Mouse (Mus musculus) neural tube, embryonic 14.5 days (tissue): ENCODE results near the gene Hemk1. TPM values are rescaled to one million over a fixed set of nuclear protein-coding genes. Genes with fewer than 3 reads are reported as not detected.

Experiments used
- polyA plus RNA-seq: library from polyadenylated mRNA; unstranded; fragments of >200 nt; fragmentation: Nextera tagmentation; extraction: Ambion mirVana; gene quantifications from 2 replicates; pipeline ENCODE4 v1.2.1, GENCODE M21; 2014

The Hemk1 gene
- polyA plus RNA-seq, 1 experiment from 2014 or later = 20.1 TPM

Other genes starting within 250 kb of the Hemk1 start
- 31.5 and 35.4 TPM in 2 replicates for gene Dock3, start 106.4 kb downstream of the Hemk1 start, polyA plus RNA-seq
- 2.1 and 2.2 TPM in 2 replicates for gene Mapkapk3, start 48.5 kb downstream of the Hemk1 start, polyA plus RNA-seq
- gene Cish, start 42.3 kb downstream of the Hemk1 start, polyA plus RNA-seq = 5.4 and 7.7 TPM in 2 replicates
- 4.3 and 7.3 TPM in 2 replicates for gene 6430571L13Rik, start 2.3 kb upstream of the Hemk1 start, polyA plus RNA-seq
- 7.1 and 10.6 TPM in 2 replicates for gene Cacna2d2, start 61.3 kb upstream of the Hemk1 start, polyA plus RNA-seq
- 47.7 and 48.7 TPM in 2 replicates for gene Tmem115, start 195.6 kb upstream of the Hemk1 start, polyA plus RNA-seq
- gene Cyb561d2, start 203.8 kb upstream of the Hemk1 start, polyA plus RNA-seq = 42.2 and 46.7 TPM in 2 replicates
- 71.5 and 74.9 TPM in 2 replicates for gene Nprl2, start 203.9 kb upstream of the Hemk1 start, polyA plus RNA-seq
- gene Zmynd10, start 208.9 kb upstream of the Hemk1 start, polyA plus RNA-seq = 1.2 and 2.0 TPM in 2 replicates
- 34.1 and 34.9 TPM in 2 replicates for gene Rassf1, start 213.2 kb upstream of the Hemk1 start, polyA plus RNA-seq
- gene Tusc2, start 224.9 kb upstream of the Hemk1 start, polyA plus RNA-seq = 111 and 126 TPM in 2 replicates
- 60.3 and 70.0 TPM in 2 replicates for gene Hyal2, start 229.6 kb upstream of the Hemk1 start, polyA plus RNA-seq
- gene Hyal1, start 238.6 kb upstream of the Hemk1 start, polyA plus RNA-seq = 3.1 and 4.7 TPM in 2 replicates
- gene Naa80, start 240.5 kb upstream of the Hemk1 start, polyA plus RNA-seq = 13.3 and 15.6 TPM in 2 replicates
- gene Hyal3, start 242.5 kb upstream of the Hemk1 start, polyA plus RNA-seq = 1.5 and 2.1 TPM in 2 replicates
- 15.0 and 17.8 TPM in 2 replicates for gene Ifrd2, start 249.3 kb upstream of the Hemk1 start, polyA plus RNA-seq